Mouse (Mus musculus) adrenal gland, postnatal 14 days (tissue): ENCODE measurements around the gene Mrpl37. TPM values are rescaled to one million over a fixed set of nuclear protein-coding genes. Genes with fewer than 3 reads are reported as not detected.
A peak's percentile ranks its signal among the peaks of the same experiment; 100 is the strongest.

Experiments used
- DNase-seq: peaks from one replicate; pipeline ENCODE4 v3.0.0; 2021; ENCODE audit warnings: mixed read lengths
- total RNA-seq: library from RNA; stranded (reverse); gene quantifications from 2 replicates; pipeline ENCODE4 v1.2.3, GENCODE M21; 2021

Gene Mrpl37
- total RNA-seq, 1 experiment from 2014 or later: 100 TPM

DNA sequence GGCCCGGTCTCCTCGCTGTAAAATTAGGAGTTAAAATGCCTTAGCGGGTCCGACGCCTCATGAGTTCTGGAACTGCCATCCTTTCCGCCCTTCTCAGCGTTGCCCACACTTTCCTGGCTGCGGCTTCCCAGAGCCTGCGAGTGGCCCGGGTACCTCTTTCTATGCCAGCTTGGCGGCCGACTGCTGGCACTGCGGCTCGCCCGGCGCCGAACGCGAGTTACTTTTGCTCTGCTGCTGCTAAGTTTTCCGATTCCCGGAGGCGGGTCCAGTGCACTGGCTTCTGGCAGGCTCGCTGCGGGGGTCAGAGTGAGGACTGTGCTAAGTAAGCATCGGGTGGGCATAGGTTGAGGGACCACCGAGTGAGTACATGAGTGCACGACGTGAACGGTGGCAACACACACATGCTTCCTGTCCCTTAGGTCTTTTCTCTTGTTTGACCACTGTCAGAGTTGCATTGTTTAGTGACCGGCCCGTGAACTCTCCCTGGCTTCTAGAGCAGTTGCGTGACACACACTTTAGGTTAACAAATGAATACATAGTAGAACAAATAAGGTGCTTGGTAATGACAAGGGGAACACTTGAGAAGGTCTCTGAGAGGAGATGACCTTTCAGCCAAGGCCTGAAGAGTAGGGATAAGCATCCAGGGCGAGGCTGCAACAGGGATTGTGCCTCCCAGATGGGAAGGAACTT is 628 bp upstream of the Mrpl37 start:
- DNase-seq: peak; percentile 73

GRCm38 (mm10) chr4:107064394-107065098 is 2.1 kb downstream of the Mrpl37 start:
- no peak for DNase-seq

DNA sequence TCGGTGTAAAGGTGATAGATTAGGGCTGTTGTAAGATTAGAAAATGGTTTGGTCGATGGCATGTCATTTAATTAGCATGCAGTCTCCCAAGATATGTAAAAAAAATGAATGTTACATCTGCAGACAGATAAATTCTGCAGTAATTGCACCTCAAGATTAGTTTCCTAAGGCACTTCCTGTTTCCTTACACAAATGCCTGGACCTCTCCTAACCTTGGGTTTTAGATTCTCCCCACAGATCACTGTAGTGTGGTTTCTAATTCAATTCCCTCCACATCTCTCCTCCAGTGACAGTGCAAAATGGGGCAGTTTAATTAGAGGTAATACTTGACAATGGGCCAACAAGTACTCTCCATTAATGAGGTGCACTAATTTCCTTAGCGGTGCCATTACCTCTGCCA is 3.5 kb downstream of the Mrpl37 start:
- no peak for DNase-seq

- no peak for DNase-seq
These were observed 5.1 kb downstream of the Mrpl37 start for GRCm38 (mm10) chr4:107061560-107061959.

DNA sequence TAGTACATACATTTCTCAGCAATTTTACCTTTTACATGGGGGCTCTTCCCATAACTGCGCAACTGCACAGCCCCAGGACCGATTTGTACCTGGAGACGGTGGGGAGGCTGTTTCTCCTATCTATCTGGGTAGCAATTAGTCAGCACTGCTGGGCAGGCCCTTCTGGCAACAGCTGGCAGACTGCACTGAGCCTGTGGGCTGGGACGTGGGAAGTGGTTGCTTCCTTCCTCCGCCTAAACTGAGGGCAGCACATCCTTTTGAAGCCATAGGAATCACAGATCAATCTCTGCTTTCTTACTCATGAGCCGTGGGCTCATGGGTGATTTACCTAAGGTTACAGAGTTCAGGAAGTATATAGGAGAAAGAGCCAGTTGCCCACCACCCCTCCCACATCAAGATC is 7.9 kb downstream of the Mrpl37 start:
- no peak for DNase-seq

DNA sequence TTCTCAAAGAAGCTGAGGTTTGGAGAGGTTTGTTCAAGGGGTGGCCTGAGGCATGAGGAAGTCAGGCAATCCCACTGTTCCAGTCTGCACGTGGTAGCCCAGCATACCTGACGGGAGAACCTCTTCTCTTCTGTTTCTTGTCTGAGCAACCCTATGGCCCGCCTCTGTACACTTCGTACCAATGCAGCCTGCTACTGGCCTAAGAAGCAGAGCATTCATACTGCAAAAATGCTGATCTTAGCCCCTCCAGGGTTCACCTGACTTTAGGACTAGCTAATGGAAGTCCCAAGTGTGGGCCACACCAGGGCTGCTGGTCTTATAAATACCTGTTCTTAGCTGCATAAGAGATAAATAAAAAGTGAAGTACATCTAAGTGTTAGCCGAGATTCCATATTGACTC is 8.3 kb downstream of the Mrpl37 start:
- no peak for DNase-seq

- no peak for DNase-seq
These were observed 10.6 kb downstream of the Mrpl37 start for GRCm38 (mm10) chr4:107056088-107056487.

DNA sequence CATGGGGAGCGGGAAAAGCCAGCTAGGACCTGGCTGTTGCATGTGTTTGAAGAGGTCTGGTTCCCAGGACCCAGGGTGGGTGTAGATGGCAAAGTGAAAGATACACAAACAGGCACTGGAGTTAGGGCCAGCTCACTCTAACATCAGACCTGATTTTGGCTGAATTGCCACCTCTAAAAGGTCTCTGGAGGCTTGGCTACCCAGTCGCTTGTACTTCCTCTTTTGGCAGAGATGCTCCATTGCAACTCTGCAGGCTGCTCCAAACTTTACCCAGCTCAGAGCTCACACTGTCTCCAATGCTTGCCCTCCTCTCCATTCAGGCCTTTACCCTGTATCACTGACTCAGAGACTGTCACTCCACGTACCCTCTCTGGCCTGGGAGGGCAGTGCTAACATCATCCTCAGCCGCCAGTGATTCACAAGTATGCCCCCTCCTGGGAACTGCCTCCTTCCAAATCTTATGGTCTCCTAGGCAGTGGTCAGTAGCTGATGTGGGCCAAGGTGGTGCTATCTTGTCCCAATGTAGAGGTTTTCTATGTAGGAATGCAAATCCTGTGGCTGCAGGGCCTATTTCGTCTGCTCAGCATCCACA is 13.6 kb downstream of the Mrpl37 start:
- peak; percentile 36 for DNase-seq

DNA sequence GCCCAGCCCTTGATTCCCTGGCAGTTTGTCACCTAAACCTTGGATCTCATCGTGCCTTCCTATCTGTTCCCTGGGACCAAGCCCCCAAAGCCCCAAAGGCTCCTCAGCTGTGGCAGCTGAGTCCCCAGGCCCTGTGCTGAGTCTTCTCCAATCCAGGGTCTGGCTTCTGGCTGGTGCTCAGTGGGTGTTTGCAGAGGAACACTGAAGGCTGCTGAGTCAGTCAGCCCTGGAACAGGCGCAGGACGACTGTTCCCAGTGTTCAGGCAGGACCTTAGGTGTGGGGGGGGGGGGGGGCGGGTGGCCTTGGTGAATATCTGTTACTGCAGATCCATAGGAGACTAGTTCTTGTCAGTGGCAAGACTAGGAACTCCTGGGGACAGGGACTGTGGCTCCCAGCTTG is 14.8 kb downstream of the Mrpl37 start:
- peak; percentile 53 for DNase-seq

GRCm38 (mm10) chr4:107048568-107049162 is 18.0 kb downstream of the Mrpl37 start:
- peak; percentile 73 for DNase-seq

DNA sequence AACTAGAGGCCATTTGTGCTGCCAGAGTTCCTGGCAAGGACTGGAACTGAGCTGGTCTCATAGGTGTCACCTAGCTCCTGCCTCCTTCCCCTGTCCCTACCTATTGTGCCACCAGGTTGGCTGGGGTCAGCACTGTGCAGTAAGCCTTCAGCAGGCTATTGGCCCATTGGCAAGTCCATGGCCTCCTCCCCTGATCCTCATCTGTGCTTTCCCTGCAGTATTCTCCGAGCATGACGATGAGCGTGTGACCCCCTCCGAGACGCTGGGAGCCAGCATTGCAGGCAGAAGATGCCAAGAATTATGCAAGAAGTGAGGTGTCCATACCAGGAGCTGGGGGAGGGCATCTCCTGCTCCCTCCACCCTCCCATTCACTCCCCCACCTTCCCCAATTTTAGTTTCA is 18.9 kb downstream of the Mrpl37 start:
- DNase-seq: no peak

DNA sequence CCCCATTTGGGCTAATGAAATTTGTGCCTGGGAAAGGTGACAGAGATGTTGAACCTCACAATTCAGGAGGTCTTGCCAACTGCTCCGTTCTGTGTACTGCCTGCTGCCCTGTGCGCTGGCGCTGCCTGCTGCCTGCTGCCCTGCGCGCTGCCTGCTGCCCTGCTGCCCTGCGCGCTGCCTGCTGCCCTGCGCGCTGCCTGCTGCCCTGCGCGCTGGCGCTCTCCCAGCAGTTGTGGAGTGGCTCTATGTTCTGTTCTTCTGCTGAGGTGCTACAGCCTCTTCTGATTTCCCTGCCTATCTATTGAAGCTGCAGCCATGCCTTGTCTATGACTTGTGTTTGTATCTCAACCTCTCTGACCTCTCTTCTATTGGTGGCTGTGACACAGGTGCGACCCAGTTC is 21.5 kb downstream of the Mrpl37 start:
- DNase-seq: no peak

GRCm38 (mm10) chr4:107042304-107042703 is 24.4 kb downstream of the Mrpl37 start:
- no peak for DNase-seq

DNA sequence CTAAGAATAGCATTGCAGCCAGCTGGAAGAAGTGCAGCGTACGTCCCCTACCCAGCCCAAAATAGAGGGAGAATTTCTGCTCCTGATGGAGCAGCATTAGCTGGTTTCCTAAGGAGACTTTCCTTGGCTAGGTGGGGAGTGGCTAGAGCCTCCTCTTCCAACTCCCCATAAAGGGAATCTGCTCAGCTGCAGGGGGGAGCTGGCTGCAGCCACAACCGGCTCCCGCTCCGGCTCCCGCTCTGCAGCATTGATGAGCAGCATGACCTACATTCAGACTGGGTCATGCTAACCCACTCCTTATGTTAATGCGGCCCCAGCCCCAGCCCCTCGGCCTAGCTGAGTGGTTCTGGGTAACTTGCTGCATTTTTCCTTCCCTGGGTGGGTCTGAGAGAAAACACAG is 27.4 kb downstream of the Mrpl37 start:
- DNase-seq: no peak

GRCm38 (mm10) chr4:107038303-107038702 is 28.4 kb downstream of the Mrpl37 start:
- no peak for DNase-seq

DNA sequence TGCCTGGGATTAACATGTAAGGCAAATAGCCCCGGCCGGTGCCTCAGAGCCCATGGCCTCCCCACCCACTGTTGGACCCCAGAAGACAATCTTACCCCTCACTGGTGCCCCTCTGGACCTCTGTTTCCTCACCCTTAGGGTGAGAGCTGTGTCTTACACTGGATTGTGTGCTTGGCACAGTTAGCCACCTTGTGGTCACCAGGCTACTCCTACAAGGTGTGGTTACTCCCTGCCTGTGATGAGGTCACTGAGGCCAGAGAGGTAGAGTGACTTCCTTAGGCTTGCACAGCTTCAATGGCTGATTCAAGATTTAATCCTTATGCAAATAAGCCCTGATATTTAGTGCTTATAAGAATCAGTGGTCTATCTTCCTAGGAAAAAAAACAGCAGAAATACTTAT is 29.7 kb downstream of the Mrpl37 start:
- DNase-seq: no peak

GRCm38 (mm10) chr4:107035689-107036088 is 31.0 kb downstream of the Mrpl37 start:
- DNase-seq: no peak

- DNase-seq: peak; percentile 49
These were observed 40.2 kb downstream of the Mrpl37 start for GRCm38 (mm10) chr4:107026451-107026850.

GRCm38 (mm10) chr4:107025369-107025768 is 41.3 kb downstream of the Mrpl37 start:
- no peak for DNase-seq

DNA sequence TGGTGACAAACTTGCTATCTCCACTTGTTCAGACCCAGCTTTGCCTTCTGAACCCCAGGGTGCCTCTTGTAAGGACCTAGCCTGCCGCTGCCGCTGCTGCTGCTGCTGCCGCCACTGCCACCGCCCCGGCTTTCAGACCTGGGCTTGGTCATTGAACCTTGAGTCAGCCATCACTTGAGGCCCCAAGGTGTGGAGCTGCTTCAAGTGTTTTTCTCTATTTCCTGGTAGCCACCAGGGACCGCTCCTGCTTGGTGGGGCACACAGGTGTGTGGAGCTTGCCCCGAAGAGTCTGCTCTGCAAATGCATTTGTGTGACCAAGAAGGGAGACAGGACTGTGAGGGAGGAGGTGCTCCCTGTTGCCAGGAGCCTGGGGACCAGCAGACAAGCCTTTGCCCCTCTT is 41.8 kb downstream of the Mrpl37 start:
- no peak for DNase-seq

GRCm38 (mm10) chr4:107021464-107021863 is 45.2 kb downstream of the Mrpl37 start:
- peak; percentile 20 for DNase-seq

- DNase-seq: peak; percentile 55
These were observed 46.2 kb downstream of the Mrpl37 start for GRCm38 (mm10) chr4:107020287-107021000.

DNA sequence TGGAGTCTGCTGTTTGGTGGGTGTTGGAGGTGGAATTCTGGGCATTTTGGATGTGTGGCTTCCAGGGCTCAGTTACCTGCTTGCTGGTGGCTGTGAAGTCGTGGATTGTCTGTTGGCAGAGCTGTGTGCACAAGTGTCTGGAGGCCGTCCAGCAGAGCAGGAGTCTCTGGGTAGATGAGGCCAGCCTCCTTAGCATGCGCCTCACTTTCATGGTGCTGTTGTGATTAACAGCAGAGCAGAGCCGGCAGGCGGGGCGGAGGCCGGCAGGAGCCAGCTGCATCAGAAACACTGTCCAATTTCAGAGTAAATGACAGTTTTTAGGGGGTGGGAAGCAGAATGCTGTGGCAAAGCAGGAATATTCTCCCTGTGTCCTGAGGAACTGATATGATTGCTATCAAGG is 47.6 kb downstream of the Mrpl37 start:
- DNase-seq: peak; percentile 61
